Mouse (Mus musculus) G1E (cell line): ENCODE measurements around the gene Ceacam1. TPM values are rescaled to one million over a fixed set of nuclear protein-coding genes. Genes with fewer than 3 reads are reported as not detected.

Source experiments
- ATAC-seq: 2 replicates; pipeline ENCODE4 v1.8.0; 2016; ENCODE audit warnings: mild to moderate bottlenecking; ENCODE audit not compliant: insufficient number of reproducible peaks, poor library complexity, low FRiP score, severe bottlenecking; ENCODE audit errors: extremely low read depth
- DNase-seq: peaks from one replicate; pipeline ENCODE4 v3.0.0; 2012; ENCODE audit warnings: low spot score
- H3K27me3 ChIP-seq: 2 replicates; pipeline ENCODE4 v1.6.1; 2012; ENCODE audit warnings: mild to moderate bottlenecking, low read length, inconsistent platforms; ENCODE audit not compliant: insufficient read depth
- H3K36me3 ChIP-seq: replicated peaks from 2 replicates; pipeline ENCODE3; 2012; ENCODE audit warnings: mild to moderate bottlenecking, inconsistent platforms
- H3K4me1 ChIP-seq: 2 replicates; pipeline ENCODE4 v1.6.1; 2012; ENCODE audit warnings: low read depth, low read length, inconsistent platforms, mixed read lengths; ENCODE audit not compliant: insufficient read depth
- H3K4me3 ChIP-seq: 2 replicates; pipeline ENCODE4 v1.5.1; 2012; ENCODE audit warnings: low read depth, mild to moderate bottlenecking, inconsistent platforms, low read length, moderate library complexity, mixed read lengths
- H3K9me3 ChIP-seq: replicated peaks from 2 replicates; pipeline ENCODE4 v1.6.1; 2012; ENCODE audit warnings: inconsistent platforms
- CTCF ChIP-seq: IDR thresholded peaks from 2 replicates; pipeline ENCODE4 v1.5.1; 2012; ENCODE audit warnings: low read depth, low read length, inconsistent platforms, mixed read lengths
- GATA1 ChIP-seq: IDR thresholded peaks from 2 replicates; pipeline ENCODE4 v1.6.1; 2012; ENCODE audit warnings: borderline replicate concordance, low read length, inconsistent platforms, mixed read lengths
- GATA2 ChIP-seq: IDR thresholded peaks from 2 replicates; pipeline ENCODE4 v1.6.1; 2012; ENCODE audit warnings: low read depth, low read length, inconsistent platforms, borderline replicate concordance
- POLR2AphosphoS5 ChIP-seq: IDR thresholded peaks from 2 replicates; pipeline ENCODE4 v1.6.1; 2012; ENCODE audit warnings: low read depth, low read length, inconsistent platforms; ENCODE audit not compliant: insufficient replicate concordance
- TAL1 ChIP-seq: conservative IDR thresholded peaks from 2 replicates; pipeline ENCODE4 v1.6.1; 2012; ENCODE audit warnings: low read depth, low read length, inconsistent platforms, mixed read lengths
- polyA plus RNA-seq: library from polyadenylated mRNA; stranded (reverse); fragments of >175 nt; gene quantifications from 2 replicates; pipeline ENCODE4 v1.2.3, GENCODE M21; 2012
- total RNA-seq, 2 experiments: library from RNA; stranded (forward) in 1 of 2; stranded (reverse) in 1 of 2; fragments of 200-1000 nt in 1 of 2; fragments of >200 nt in 1 of 2; fragmentation: Nextera tagmentation in 1 of 2; gene quantifications; 2 replicates each; pipeline ENCODE4 v1.2.3; 2014 to 2017

Gene Ceacam1
- total and polyA plus RNA-seq, 3 experiments: 0.66 TPM; not detected in 2

DNA sequence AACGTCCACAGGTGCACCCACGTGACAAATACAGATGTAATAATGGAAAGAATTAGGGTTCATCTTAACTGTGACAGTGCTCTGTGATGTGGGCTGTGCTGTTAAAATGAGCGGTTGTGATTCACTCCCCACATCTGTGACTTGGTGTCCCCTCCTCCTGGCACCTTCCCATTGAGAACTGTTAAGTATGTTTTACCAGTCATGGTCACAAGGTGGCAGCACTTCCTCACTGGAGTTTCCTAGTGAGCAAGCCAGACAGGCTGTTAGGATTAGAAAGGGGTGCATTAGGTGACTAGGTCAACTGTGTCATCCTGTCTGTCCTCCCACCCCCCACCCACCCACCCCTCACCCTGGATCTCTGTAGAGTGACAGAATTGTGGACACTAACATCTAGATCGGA, 53.0 kb downstream of the Ceacam1 start:
- no peaks in the 10 kb centered on the region; the same call in 1 of the 2 replicates for H3K27me3 ChIP-seq
- no peaks in the 10 kb centered on the region; the same call in 1 of the 2 replicates for H3K4me1 ChIP-seq

DNA sequence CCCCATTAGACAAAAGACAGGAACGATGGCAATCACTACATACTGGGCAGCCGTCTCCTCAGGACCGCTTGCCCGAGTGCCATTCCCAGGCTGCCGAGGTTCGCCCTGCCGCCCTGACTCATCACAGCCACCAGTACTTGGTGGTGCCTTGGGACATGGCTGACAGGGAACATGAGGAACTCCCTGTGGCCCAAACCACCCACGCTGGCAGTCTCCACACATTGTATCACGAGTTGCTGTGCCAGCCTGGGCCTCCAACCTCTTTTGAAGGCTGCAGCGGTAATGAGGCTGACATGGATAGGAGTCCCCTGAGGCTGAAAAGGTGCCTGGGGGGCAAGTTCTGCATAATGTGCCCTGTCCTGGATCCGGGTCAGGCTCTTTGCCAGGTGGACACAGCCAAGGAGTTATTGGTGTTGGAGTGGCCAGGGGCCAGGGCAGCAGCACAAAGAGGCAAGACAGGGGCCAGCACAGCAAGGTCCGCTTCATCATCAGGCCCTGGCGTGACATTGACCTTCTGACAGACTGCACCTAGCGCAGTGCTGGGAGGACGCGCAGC, 55.0 kb downstream of the Ceacam1 start:
- no peaks in the 10 kb centered on the region; the same call in 1 of the 2 replicates for H3K4me1 ChIP-seq
- no peaks in the 10 kb centered on the region; the same call in 1 of the 2 replicates for H3K27me3 ChIP-seq
- ATAC-seq (no peak), DNase-seq (no peak)
- peaks cover 6% of the 10 kb centered on the region for H3K36me3 ChIP-seq
- no peak for TF ChIP-seq GATA1
- no peak overlapping the region for H3K4me3 ChIP-seq
- no peaks in the 10 kb centered on the region for H3K9me3 ChIP-seq

More for the DNA sequence above, 53.0 kb downstream of the Ceacam1 start:
- peak; percentile 62 for DNase-seq
- ATAC-seq: no peak
- H3K4me3 ChIP-seq: no peak overlapping the region
- peaks cover 6% of the 10 kb centered on the region for H3K36me3 ChIP-seq
- no peaks in the 10 kb centered on the region for H3K9me3 ChIP-seq
- TF ChIP-seq POLR2AphosphoS5: no peak
- TF ChIP-seq GATA1: no peak
- TF ChIP-seq CTCF: peak; percentile 51

DNA sequence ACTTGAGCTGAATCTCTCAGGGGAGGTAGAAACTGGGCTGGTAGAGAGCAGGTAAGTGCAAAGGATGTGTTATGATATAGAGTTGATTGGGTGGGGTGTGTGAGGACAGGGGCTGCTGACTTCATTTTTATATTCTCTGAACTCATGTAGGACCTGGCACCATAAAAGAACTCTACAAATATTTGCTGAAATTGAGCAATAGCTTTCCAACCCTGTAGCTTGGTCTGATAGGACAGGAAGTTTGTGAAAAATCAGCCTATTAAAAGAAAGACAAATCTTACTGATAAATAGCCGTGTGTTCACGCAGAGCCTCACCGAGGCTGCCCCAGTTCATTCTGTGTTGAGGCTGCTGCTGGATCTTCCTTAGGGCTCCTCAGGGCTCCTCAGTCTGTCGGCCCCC, 57.5 kb downstream of the Ceacam1 start:
- no peak for TF ChIP-seq GATA2
- no peak for TF ChIP-seq POLR2AphosphoS5
- TF ChIP-seq CTCF: no peak
- no peak for TF ChIP-seq TAL1
- TF ChIP-seq GATA1: no peak
- Histone ChIP-seq H3K9me3 (no peaks in the 10 kb centered on the region), H3K27me3 (no peaks in the 10 kb centered on the region), H3K36me3 (peaks cover 9% of the 10 kb centered on the region), H3K4me3 (no peak overlapping the region), H3K4me1 (no peaks in the 10 kb centered on the region)
- DNase-seq: no peak
- ATAC-seq: no peak

DNA sequence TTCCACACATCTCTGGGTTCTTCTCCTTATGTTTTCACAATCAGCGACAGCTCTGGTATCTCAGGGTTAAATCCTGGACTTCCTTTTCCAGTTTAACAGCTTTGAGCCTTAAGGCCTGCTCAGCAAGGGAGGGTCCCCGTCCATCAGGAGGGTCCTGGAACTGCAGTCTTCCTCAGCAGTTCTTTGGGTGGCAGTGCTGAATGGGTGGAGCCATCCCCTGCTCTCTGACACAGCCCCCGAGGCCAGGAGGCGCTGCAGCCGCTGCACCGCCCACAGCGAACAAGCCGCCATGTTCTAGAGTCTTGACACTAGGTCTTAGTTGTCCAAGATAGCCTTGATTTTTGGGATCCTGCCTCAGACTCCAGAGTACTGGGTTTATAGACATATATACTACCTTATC, 57.9 kb downstream of the Ceacam1 start:
- TF ChIP-seq GATA2: no peak
- no peak for TF ChIP-seq CTCF
- no peak for TF ChIP-seq TAL1
- no peak for TF ChIP-seq GATA1
- no peak for TF ChIP-seq POLR2AphosphoS5
- Histone ChIP-seq H3K9me3 (no peaks in the 10 kb centered on the region), H3K36me3 (peaks cover 9% of the 10 kb centered on the region), H3K27me3 (no peaks in the 10 kb centered on the region), H3K4me3 (no peak overlapping the region), H3K4me1 (no peaks in the 10 kb centered on the region)
- ATAC-seq (no peak), DNase-seq (no peak)

DNA sequence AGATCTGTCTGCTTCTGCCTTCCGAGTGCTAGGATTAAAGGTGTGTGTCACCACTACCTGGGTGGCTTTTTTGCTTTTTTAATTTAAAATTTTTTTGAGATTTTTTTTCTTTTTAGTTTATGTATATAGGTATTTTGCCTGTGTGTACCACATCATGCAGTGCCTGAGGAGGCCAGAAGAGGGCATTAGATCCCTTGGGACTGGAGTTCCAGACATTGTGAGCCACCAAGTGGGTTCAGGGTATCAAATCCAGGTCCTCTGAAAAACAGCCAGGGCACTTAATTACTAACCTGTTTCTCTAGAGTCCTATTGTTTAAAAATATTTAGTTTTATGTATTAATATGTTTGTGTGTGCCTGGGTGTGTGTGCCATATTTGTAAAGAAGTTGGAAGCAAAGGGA, 59.8 kb downstream of the Ceacam1 start:
- ATAC-seq: no peak

DNA sequence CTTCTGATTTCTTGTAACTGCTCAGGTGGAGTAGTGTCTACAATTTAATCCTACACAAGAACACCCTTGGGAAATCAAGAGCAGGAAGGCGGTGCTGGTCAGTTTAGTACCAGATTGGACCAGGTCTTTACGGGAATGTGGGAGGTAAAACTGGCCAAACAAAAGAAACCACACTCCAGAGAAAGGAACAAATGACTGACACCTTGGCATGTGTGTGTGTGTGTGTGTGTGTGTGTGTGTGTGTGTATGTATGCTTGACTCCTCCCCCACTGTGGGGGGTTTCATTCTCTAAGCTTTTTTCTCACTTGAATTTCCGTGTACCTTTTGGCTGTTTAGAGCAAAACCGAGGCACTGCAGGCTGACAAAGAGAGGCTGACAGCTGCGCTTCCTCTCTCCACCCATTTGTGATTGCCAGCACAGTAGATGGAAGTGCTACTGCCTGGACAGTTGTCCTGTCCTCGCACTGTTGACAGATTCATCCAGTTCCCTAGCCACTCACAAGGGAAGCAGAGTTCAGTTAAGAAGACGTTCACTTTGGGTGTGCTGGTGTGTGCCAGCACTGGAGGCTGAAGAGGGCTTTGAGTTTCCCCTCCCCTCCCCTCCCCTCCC, 64.5 kb downstream of the Ceacam1 start, which contains the start of gene Cxcl17:
Gene Cxcl17, minus strand, starts transcription at position 54 of the 609 bp plus-strand sequence.
- Histone ChIP-seq H3K36me3 (peaks cover 5% of the 10 kb centered on the region), H3K4me1 (no peaks in the 10 kb centered on the region), H3K4me3 (no peak within 1 kb of the TSS), H3K9me3 (no peaks in the 10 kb centered on the region), H3K27me3 (no peaks in the 10 kb centered on the region)
- DNase-seq (no peak), ATAC-seq (no peak)
- TF ChIP-seq GATA2 (no peak), TAL1 (no peak), CTCF (no peak), GATA1 (no peak), POLR2AphosphoS5 (no peak)

More for the DNA sequence above, 59.8 kb downstream of the Ceacam1 start:
- Histone ChIP-seq H3K36me3 (peaks cover 6% of the 10 kb centered on the region), H3K27me3 (no peaks in the 10 kb centered on the region), H3K9me3 (no peaks in the 10 kb centered on the region), H3K4me3 (no peak overlapping the region), H3K4me1 (no peaks in the 10 kb centered on the region)
- DNase-seq: no peak
- TF ChIP-seq TAL1: no peak
- 0 out of 2 replicates have a peak, but pooled peaks have one; percentile 16 for TF ChIP-seq CTCF
- TF ChIP-seq GATA1: no peak
- no peak for TF ChIP-seq GATA2

DNA sequence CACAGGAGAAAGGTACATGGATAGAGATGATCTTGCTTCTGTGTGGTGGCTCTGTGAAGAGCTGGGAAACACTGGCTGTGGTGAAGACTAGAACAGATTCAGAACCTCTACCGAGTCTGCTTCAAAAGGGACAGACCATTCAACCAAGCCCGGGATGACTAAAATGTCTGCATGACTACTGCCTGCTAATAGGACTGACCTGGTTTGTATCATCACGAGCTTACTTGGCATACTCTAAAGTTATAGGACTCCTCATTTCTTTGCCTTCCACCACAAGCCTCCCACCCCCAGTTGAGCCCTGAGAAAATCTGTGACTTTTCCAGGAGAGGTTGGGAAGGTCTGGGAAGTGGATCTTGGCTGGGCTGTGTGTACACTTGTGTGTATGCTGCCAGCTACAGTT, 65.5 kb downstream of the Ceacam1 start:
- no peak for ATAC-seq
- H3K4me3 ChIP-seq: no peak overlapping the region
- no peaks in the 10 kb centered on the region for H3K4me1 ChIP-seq
- H3K27me3 ChIP-seq: no peaks in the 10 kb centered on the region
- H3K9me3 ChIP-seq: no peaks in the 10 kb centered on the region
- no peak for DNase-seq
- peaks cover 5% of the 10 kb centered on the region for H3K36me3 ChIP-seq
- TF ChIP-seq TAL1 (no peak), POLR2AphosphoS5 (no peak), GATA1 (no peak)

Other genes with a start within 250 kb of the Ceacam1 start
- gene Gsk3a, start 239.8 kb downstream of the Ceacam1 start, total RNA-seq (2014; fragmentation: Nextera tagmentation): 154 and 167 TPM in 2 replicates
- gene Gsk3a, start 239.8 kb downstream of the Ceacam1 start, total RNA-seq (2017): 38.9 and 41.6 TPM in 2 replicates
- 107 and 113 TPM in 2 replicates for gene Gsk3a, start 239.8 kb downstream of the Ceacam1 start, polyA plus RNA-seq
- gene Erf, start 226.8 kb downstream of the Ceacam1 start, total RNA-seq (2014; fragmentation: Nextera tagmentation): 31.5 and 43.4 TPM in 2 replicates
- 6.9 TPM in 2 replicates for gene Erf, start 226.8 kb downstream of the Ceacam1 start, total RNA-seq (2017)
- 97.7 and 117 TPM in 2 replicates for gene Erf, start 226.8 kb downstream of the Ceacam1 start, polyA plus RNA-seq
- gene Cic, start 209.9 kb downstream of the Ceacam1 start, total RNA-seq (2014; fragmentation: Nextera tagmentation): 154 and 160 TPM in 2 replicates
- 32.2 and 36.6 TPM in 2 replicates for gene Cic, start 209.9 kb downstream of the Ceacam1 start, total RNA-seq (2017)
- gene Cic, start 209.9 kb downstream of the Ceacam1 start, polyA plus RNA-seq: 381 and 382 TPM in 2 replicates
- gene Pafah1b3, start 179.6 kb downstream of the Ceacam1 start, total RNA-seq (2014; fragmentation: Nextera tagmentation): 39.0 and 41.3 TPM in 2 replicates
- 76.9 and 94.6 TPM in 2 replicates for gene Pafah1b3, start 179.6 kb downstream of the Ceacam1 start, total RNA-seq (2017)
- 69.0 and 79.2 TPM in 2 replicates for gene Pafah1b3, start 179.6 kb downstream of the Ceacam1 start, polyA plus RNA-seq
- gene Prr19, start 176.2 kb downstream of the Ceacam1 start, total RNA-seq (2014; fragmentation: Nextera tagmentation): not detected in 2 replicates
- gene Prr19, start 176.2 kb downstream of the Ceacam1 start, total RNA-seq (2017): not detected in 2 replicates
- 0.07 TPM in 1 of 2 replicates, not detected in the other for gene Prr19, start 176.2 kb downstream of the Ceacam1 start, polyA plus RNA-seq
- gene Tmem145, start 171.5 kb downstream of the Ceacam1 start, total RNA-seq (2014; fragmentation: Nextera tagmentation): not detected in 2 replicates
- gene Tmem145, start 171.5 kb downstream of the Ceacam1 start, total RNA-seq (2017): not detected in 2 replicates
- gene Tmem145, start 171.5 kb downstream of the Ceacam1 start, polyA plus RNA-seq: not detected in 2 replicates
- gene Megf8, start 160.4 kb downstream of the Ceacam1 start, total RNA-seq (2014; fragmentation: Nextera tagmentation): 14.3 and 14.4 TPM in 2 replicates
- 6.3 and 7.5 TPM in 2 replicates for gene Megf8, start 160.4 kb downstream of the Ceacam1 start, total RNA-seq (2017)
- 24.4 and 25.3 TPM in 2 replicates for gene Megf8, start 160.4 kb downstream of the Ceacam1 start, polyA plus RNA-seq
- not detected in 2 replicates for gene Cnfn, start 107.9 kb downstream of the Ceacam1 start, total RNA-seq (2014; fragmentation: Nextera tagmentation)
- gene Cnfn, start 107.9 kb downstream of the Ceacam1 start, total RNA-seq (2017): not detected in 2 replicates
- not detected in 2 replicates for gene Cnfn, start 107.9 kb downstream of the Ceacam1 start, polyA plus RNA-seq
- gene Lipe, start 78.9 kb downstream of the Ceacam1 start, total RNA-seq (2014; fragmentation: Nextera tagmentation): 6.1 and 13.0 TPM in 2 replicates
- gene Lipe, start 78.9 kb downstream of the Ceacam1 start, total RNA-seq (2017): 4.6 and 4.8 TPM in 2 replicates
- 15.7 and 16.1 TPM in 2 replicates for gene Lipe, start 78.9 kb downstream of the Ceacam1 start, polyA plus RNA-seq
- not detected in 2 replicates for gene Cxcl17, start 64.7 kb downstream of the Ceacam1 start, total RNA-seq (2014; fragmentation: Nextera tagmentation)
- not detected in 2 replicates for gene Cxcl17, start 64.7 kb downstream of the Ceacam1 start, total RNA-seq (2017)
- gene Cxcl17, start 64.7 kb downstream of the Ceacam1 start, polyA plus RNA-seq: not detected in 2 replicates
- not detected in 2 replicates for gene Ceacam2, start 62.3 kb upstream of the Ceacam1 start, total RNA-seq (2014; fragmentation: Nextera tagmentation)
- 0.05 TPM in 1 of 2 replicates, not detected in the other for gene Ceacam2, start 62.3 kb upstream of the Ceacam1 start, total RNA-seq (2017)
- not detected in 2 replicates for gene Ceacam2, start 62.3 kb upstream of the Ceacam1 start, polyA plus RNA-seq
- gene Erich4, start 138.3 kb upstream of the Ceacam1 start, total RNA-seq (2014; fragmentation: Nextera tagmentation): not detected in 2 replicates
- not detected in 2 replicates for gene Erich4, start 138.3 kb upstream of the Ceacam1 start, total RNA-seq (2017)
- gene Erich4, start 138.3 kb upstream of the Ceacam1 start, polyA plus RNA-seq: not detected in 2 replicates
- 12.7 and 17.8 TPM in 2 replicates for gene Dmac2, start 141.8 kb upstream of the Ceacam1 start, total RNA-seq (2014; fragmentation: Nextera tagmentation)
- gene Dmac2, start 141.8 kb upstream of the Ceacam1 start, total RNA-seq (2017): 21.3 and 24.2 TPM in 2 replicates
- gene Dmac2, start 141.8 kb upstream of the Ceacam1 start, polyA plus RNA-seq: 28.0 and 34.2 TPM in 2 replicates
- 0.15 and 0.83 TPM in 2 replicates for gene B3gnt8, start 149.1 kb upstream of the Ceacam1 start, total RNA-seq (2014; fragmentation: Nextera tagmentation)
- 0.98 and 1.1 TPM in 2 replicates for gene B3gnt8, start 149.1 kb upstream of the Ceacam1 start, total RNA-seq (2017)
- 1.0 and 1.3 TPM in 2 replicates for gene B3gnt8, start 149.1 kb upstream of the Ceacam1 start, polyA plus RNA-seq
- 6.0 and 7.8 TPM in 2 replicates for gene Bckdha, start 181.4 kb upstream of the Ceacam1 start, total RNA-seq (2014; fragmentation: Nextera tagmentation)
- gene Bckdha, start 181.4 kb upstream of the Ceacam1 start, total RNA-seq (2017): 20.4 and 23.8 TPM in 2 replicates
- 36.6 and 44.1 TPM in 2 replicates for gene Bckdha, start 181.4 kb upstream of the Ceacam1 start, polyA plus RNA-seq
- 71.6 and 84.6 TPM in 2 replicates for gene Exosc5, start 181.6 kb upstream of the Ceacam1 start, total RNA-seq (2014; fragmentation: Nextera tagmentation)
- 51.4 and 55.4 TPM in 2 replicates for gene Exosc5, start 181.6 kb upstream of the Ceacam1 start, total RNA-seq (2017)
- 367 and 471 TPM in 2 replicates for gene Exosc5, start 181.6 kb upstream of the Ceacam1 start, polyA plus RNA-seq
- gene Tmem91, start 197.6 kb upstream of the Ceacam1 start, total RNA-seq (2014; fragmentation: Nextera tagmentation): 8.6 TPM in 1 of 2 replicates, not detected in the other
- 1.3 and 2.2 TPM in 2 replicates for gene Tmem91, start 197.6 kb upstream of the Ceacam1 start, total RNA-seq (2017)
- gene Tmem91, start 197.6 kb upstream of the Ceacam1 start, polyA plus RNA-seq: 3.6 TPM in 2 replicates
- gene B9d2, start 203.2 kb upstream of the Ceacam1 start, total RNA-seq (2014; fragmentation: Nextera tagmentation): 21.1 and 26.3 TPM in 2 replicates
- gene B9d2, start 203.2 kb upstream of the Ceacam1 start, total RNA-seq (2017): 49.8 and 65.1 TPM in 2 replicates
- 119 and 131 TPM in 2 replicates for gene B9d2, start 203.2 kb upstream of the Ceacam1 start, polyA plus RNA-seq
- 390 and 397 TPM in 2 replicates for gene Tgfb1, start 209.4 kb upstream of the Ceacam1 start, total RNA-seq (2014; fragmentation: Nextera tagmentation)
- 40.8 TPM in 2 replicates for gene Tgfb1, start 209.4 kb upstream of the Ceacam1 start, total RNA-seq (2017)
- 1,473 and 1,799 TPM in 2 replicates for gene Tgfb1, start 209.4 kb upstream of the Ceacam1 start, polyA plus RNA-seq
- 41.2 and 52.8 TPM in 2 replicates for gene Ccdc97, start 241.5 kb upstream of the Ceacam1 start, total RNA-seq (2014; fragmentation: Nextera tagmentation)
- 10.7 and 11.7 TPM in 2 replicates for gene Ccdc97, start 241.5 kb upstream of the Ceacam1 start, total RNA-seq (2017)
- 63.1 and 65.3 TPM in 2 replicates for gene Ccdc97, start 241.5 kb upstream of the Ceacam1 start, polyA plus RNA-seq